Mouse (Mus musculus): ENCODE data around the gene Slc38a10. TPM values are rescaled to one million over a fixed set of nuclear protein-coding genes. Genes with fewer than 3 reads are reported as not detected.

Slc38a10 gene
- polyA plus RNA-seq, 1 experiment from 2014 or later: 99.0 TPM

DNA sequence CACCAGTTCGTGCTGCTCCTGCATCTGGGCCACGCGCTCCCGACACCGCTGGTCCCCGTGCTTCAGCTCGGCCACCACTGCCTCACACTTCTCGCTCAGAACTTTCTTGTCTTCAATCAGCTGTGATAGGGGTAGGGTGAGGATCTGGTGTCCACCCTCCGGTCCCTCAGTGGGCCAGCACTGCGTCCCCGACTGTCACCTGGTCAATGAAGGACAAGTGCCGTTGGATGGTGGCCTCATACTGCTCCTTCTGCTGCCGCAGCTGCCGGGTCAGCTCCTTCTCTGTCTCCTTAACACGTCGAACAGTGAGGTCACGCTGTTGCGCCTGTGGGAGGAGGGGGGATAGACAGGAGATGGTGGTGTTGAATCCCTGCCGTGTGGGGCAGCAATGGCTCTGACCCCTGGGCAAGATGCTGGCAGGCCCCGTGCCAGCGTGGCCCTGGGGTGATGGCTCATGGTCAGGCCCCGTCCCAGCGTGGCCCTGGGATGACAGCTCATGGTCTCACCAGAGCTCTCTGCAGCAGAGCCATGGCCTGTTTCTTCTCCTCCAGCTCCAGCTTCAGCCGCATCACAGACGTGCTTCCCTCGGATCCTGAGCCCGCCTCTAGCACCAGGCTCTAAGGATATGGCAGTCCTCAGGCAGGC lies 80.7 kb downstream of the Slc38a10 start:
- WGBS: 90% methylated on average over 27 of the region's 27 CpGs
- Histone ChIP-seq H3K27me3 (ENCODE audit: insufficient read depth, poor library complexity, severe bottlenecking) (peaks cover 8% of the 10 kb centered on the region; the same call in 1 of the 2 replicates), H3K36me3 (peaks cover 93% of the 10 kb centered on the region)

DNA sequence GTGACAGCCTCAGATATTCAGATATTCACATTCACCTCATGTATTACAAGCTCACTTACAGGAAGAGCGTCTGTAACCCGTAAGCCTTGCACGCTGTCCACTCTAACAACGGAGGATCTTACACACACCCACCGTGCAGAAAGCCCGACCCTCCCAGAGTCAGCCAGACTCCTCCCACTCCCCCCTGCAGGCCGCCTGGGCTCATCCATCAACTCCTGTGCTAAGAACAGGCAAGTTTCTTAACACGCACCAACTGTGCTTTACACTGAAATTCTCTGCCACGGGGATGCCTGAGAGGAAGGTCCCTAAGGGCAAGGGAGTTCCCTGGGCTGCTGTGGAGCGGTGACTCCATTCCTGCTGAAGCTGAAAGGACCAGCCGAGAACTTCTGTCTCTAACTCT lies 81.9 kb downstream of the Slc38a10 start:
- H3K4me1 ChIP-seq: peaks cover 74% of the 10 kb centered on the region

More for the DNA sequence above, 80.7 kb downstream of the Slc38a10 start:
- Histone ChIP-seq H3K27ac (no peak overlapping the region), H3K4me1 (peaks cover 71% of the 10 kb centered on the region), H3K4me3 (no peak overlapping the region), H3K9me3 (no peaks in the 10 kb centered on the region)
- no peak for DNase-seq (ENCODE audit: low spot score)

DNA sequence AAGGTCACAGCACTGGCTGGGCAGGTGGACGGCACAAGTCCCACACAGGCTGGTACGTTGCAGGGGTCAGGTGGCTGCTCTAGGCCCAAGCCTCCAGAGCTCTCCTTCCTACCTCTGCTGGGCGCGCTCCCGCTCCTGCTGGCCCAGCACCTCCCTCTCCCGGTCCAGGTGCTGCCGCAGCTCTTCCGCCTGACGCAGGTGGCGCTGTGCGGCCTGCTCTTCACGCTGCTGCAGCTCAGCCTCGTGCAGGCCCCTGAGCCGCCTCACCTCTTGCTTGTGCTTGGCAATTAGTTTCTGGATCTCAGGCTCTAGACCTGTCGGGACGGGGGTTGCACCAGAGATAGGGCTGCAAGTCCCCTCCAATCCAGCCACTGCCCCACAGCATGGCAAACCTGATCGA lies 83.3 kb downstream of the Slc38a10 start:
- WGBS: 62% methylated on average over 17 of the region's 17 CpGs
- H3K36me3 ChIP-seq: peaks cover 86% of the 10 kb centered on the region
- DNase-seq (ENCODE audit: low spot score): no peak

More for the DNA sequence above, 81.9 kb downstream of the Slc38a10 start:
- WGBS: 39% methylated on average over 11 of the region's 11 CpGs
- H3K36me3 ChIP-seq: peaks cover 92% of the 10 kb centered on the region
- peaks cover 16% of the 10 kb centered on the region for H3K27me3 ChIP-seq (ENCODE audit: insufficient read depth, poor library complexity, severe bottlenecking)
- H3K27ac ChIP-seq: peak overlapping the region; percentile 17; the same call in 1 of the 2 replicates
- no peak for DNase-seq (ENCODE audit: low spot score)
- no peak overlapping the region for H3K4me3 ChIP-seq
- H3K9me3 ChIP-seq: no peaks in the 10 kb centered on the region

GRCm38 (mm10) chr11:120065291-120065690 lies 85.9 kb downstream of the Slc38a10 start:
- peak overlapping the region; percentile 34 for H3K4me3 ChIP-seq
- WGBS: 35% methylated on average over 10 of the region's 10 CpGs
- peak overlapping the region; percentile 67 for H3K27ac ChIP-seq
- peaks cover 61% of the 10 kb centered on the region for H3K36me3 ChIP-seq
- no peaks in the 10 kb centered on the region for H3K9me3 ChIP-seq
- peaks cover 17% of the 10 kb centered on the region for H3K27me3 ChIP-seq (ENCODE audit: insufficient read depth, poor library complexity, severe bottlenecking)
- no peak for DNase-seq (ENCODE audit: low spot score)
- peaks cover 52% of the 10 kb centered on the region for H3K4me1 ChIP-seq

More for the DNA sequence above, 83.3 kb downstream of the Slc38a10 start:
- H3K27ac ChIP-seq: 0 out of 2 replicates have a peak overlapping the region, but pooled peaks have one; percentile 32
- H3K9me3 ChIP-seq: no peaks in the 10 kb centered on the region
- peaks cover 17% of the 10 kb centered on the region for H3K27me3 ChIP-seq (ENCODE audit: insufficient read depth, poor library complexity, severe bottlenecking)
- peaks cover 74% of the 10 kb centered on the region for H3K4me1 ChIP-seq
- no peak overlapping the region for H3K4me3 ChIP-seq

DNA sequence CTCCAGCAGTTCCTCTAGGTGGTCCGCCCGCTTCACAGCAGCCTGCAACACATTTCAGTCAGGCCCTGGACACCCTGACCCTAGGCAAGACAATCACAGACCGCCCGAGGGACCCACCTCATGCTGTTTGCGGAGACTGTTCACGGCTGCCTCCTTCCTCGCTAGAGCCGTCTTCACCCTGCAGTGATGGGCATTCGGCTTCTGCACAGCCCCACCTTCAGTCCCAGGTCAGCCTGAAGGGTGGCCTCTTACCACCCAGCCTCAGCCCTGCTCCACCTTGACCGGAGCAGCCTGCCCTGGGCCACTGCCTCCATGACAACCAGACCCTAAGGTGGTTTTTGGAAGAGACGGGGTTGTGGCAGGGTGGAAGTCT lies 86.5 kb downstream of the Slc38a10 start:
- Histone ChIP-seq H3K9me3 (no peaks in the 10 kb centered on the region), H3K4me3 (no peak overlapping the region; the same call in 1 of the 2 replicates), H3K27ac (no peak overlapping the region), H3K4me1 (peaks cover 47% of the 10 kb centered on the region), H3K27me3 (ENCODE audit: insufficient read depth, poor library complexity, severe bottlenecking) (peaks cover 17% of the 10 kb centered on the region), H3K36me3 (peaks cover 55% of the 10 kb centered on the region)
- no peak for DNase-seq (ENCODE audit: low spot score)
- 91% methylated on average over 11 of the region's 11 CpGs for WGBS

- WGBS: 83% methylated on average over 13 of the region's 13 CpGs
- Histone ChIP-seq H3K27me3 (ENCODE audit: insufficient read depth, poor library complexity, severe bottlenecking) (peaks cover 17% of the 10 kb centered on the region), H3K4me1 (peaks cover 41% of the 10 kb centered on the region), H3K27ac (no peak overlapping the region), H3K36me3 (peaks cover 50% of the 10 kb centered on the region), H3K4me3 (no peak overlapping the region), H3K9me3 (no peaks in the 10 kb centered on the region)
- DNase-seq (ENCODE audit: low spot score): no peak
These were observed 87.0 kb downstream of the Slc38a10 start for GRCm38 (mm10) chr11:120064006-120064667.

DNA sequence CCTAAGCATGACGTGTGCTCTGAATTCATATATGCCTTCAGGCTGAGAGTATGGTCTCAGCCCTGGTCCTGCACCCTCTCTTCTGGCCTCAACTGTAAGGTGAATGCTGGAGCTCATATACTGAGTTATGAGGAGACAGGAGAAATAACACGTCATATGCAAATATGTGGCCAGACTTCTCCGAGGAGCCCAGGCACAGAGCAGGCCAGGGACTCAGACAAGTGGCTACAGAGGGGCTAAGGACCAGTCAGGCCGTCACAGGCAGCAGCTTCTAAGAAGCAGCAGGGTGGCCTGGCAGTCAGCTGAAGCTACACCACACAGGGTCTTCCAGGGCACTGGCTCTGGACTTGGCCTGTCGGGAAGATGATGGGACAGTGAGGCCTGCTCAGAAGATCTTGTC lies 87.8 kb downstream of the Slc38a10 start:
- no peak for DNase-seq (ENCODE audit: low spot score)
- H3K4me1 ChIP-seq: peaks cover 33% of the 10 kb centered on the region
- H3K27me3 ChIP-seq (ENCODE audit: insufficient read depth, poor library complexity, severe bottlenecking): peaks cover 17% of the 10 kb centered on the region
- no peak overlapping the region for H3K4me3 ChIP-seq
- H3K27ac ChIP-seq: no peak overlapping the region
- no peaks in the 10 kb centered on the region for H3K9me3 ChIP-seq
- 80% methylated on average over 5 of the region's 5 CpGs for WGBS
- H3K36me3 ChIP-seq: peaks cover 44% of the 10 kb centered on the region

DNA sequence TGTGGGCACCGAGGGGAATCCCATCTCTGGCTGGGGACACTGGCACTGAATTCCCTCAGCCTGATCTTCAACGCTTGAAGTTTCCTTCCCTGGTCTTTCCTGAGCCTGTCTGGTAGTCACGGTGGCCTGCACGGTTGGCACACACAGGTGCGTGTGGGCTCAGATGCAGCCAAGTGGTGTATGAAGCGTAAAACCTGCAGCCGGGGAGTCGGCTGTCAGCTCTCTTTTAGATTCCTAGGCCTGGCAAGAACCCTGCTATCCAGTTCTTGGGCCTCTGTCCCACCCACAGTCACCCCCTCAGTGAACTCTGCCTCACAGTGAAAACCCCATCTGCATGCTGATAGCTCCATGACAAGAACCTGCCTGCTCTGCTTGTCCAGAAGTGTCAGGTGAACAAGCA lies 90.5 kb downstream of the Slc38a10 start:
- H3K36me3 ChIP-seq: peaks cover 19% of the 10 kb centered on the region
- H3K4me3 ChIP-seq: no peak overlapping the region
- H3K27ac ChIP-seq: no peak overlapping the region
- H3K9me3 ChIP-seq: no peaks in the 10 kb centered on the region
- H3K4me1 ChIP-seq: peaks cover 22% of the 10 kb centered on the region
- WGBS: 82% methylated on average over 8 of the region's 8 CpGs
- no peak for DNase-seq (ENCODE audit: low spot score)
- peaks cover 9% of the 10 kb centered on the region; the same call in 1 of the 2 replicates for H3K27me3 ChIP-seq (ENCODE audit: insufficient read depth, poor library complexity, severe bottlenecking)

DNA sequence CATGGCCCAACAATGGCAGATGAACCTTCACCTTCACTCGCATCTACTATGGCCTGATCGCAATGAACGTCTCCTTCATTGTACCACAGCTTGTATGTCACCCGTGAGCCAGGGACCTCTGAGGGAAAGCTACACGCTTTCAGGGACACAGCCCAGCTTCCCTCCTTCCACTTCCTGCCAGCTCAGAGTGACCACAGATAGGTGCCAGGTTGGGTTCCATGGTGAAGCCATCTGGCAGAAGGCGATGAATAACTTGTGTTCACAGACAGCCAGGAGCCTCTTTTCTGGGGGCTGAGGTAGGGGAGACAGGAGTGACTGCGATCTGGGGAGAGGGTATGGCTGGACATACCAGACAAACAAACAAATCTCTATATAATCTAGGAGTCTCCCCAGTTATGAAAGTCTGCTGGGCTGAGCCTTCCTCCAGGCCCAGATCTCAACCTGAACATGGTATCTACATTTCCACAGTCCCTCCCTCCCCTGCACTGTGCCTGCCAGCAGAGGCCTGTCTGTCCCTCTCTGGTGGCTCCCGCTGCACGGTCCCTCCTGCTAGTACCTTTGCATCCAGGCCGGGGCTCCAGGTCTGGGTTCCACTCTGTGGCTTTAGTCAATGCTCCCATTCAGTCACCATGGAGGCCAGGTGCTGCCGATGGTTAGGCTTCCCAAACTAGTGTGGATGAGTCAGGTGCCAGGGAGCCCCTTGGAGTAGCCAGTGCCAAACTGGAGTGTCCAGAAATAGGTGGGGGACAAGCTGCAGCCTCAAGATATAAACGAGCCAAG lies 95.0 kb downstream of the Slc38a10 start:
- Histone ChIP-seq H3K4me1 (peaks cover 35% of the 10 kb centered on the region), H3K27ac (0 out of 2 replicates have a peak overlapping the region, but pooled peaks have one; percentile 42), H3K4me3 (no peak overlapping the region), H3K27me3 (ENCODE audit: insufficient read depth, poor library complexity, severe bottlenecking) (0 out of 2 replicates have a peak, but pooled peaks cover 3% of the 10 kb centered on the region), H3K9me3 (no peaks in the 10 kb centered on the region), H3K36me3 (no peaks in the 10 kb centered on the region)
- WGBS: 78% methylated on average over 12 of the region's 12 CpGs
- DNase-seq (ENCODE audit: low spot score): no peak

Small RNA genes within 50 kb of the gene (microRNA-seq; reads per million reads assigned to microRNA genes)
- not detected for gene Gm25948

Other genes starting within 250 kb of the Slc38a10 start
- 86.7 and 96.6 TPM in 2 replicates for gene Chmp6, start 237.9 kb downstream of the Slc38a10 start, polyA plus RNA-seq (2016; fragmentation: Nextera tagmentation; extraction: Ambion mirVana)
- gene Baiap2, start 208.6 kb downstream of the Slc38a10 start, polyA plus RNA-seq (2016; fragmentation: Nextera tagmentation; extraction: Ambion mirVana): 11.6 and 13.1 TPM in 2 replicates
- gene Aatk, start 104.2 kb downstream of the Slc38a10 start, polyA plus RNA-seq (2016; fragmentation: Nextera tagmentation; extraction: Ambion mirVana): 0.51 and 0.58 TPM in 2 replicates
- 21.1 and 29.0 TPM in 2 replicates for gene Cep131, start 64.5 kb downstream of the Slc38a10 start, polyA plus RNA-seq (2016; fragmentation: Nextera tagmentation; extraction: Ambion mirVana)
- 21.2 and 23.2 TPM in 2 replicates for gene Tepsin, start 52.6 kb downstream of the Slc38a10 start, polyA plus RNA-seq (2016; fragmentation: Nextera tagmentation; extraction: Ambion mirVana)
- 92.2 and 106 TPM in 2 replicates for gene Ndufaf8, start 52.4 kb downstream of the Slc38a10 start, polyA plus RNA-seq (2016; fragmentation: Nextera tagmentation; extraction: Ambion mirVana)
- gene Bahcc1, start 81.6 kb upstream of the Slc38a10 start, polyA plus RNA-seq (2016; fragmentation: Nextera tagmentation; extraction: Ambion mirVana): 7.7 and 12.9 TPM in 2 replicates
- 1,513 and 2,033 TPM in 2 replicates for gene Actg1, start 197.2 kb upstream of the Slc38a10 start, polyA plus RNA-seq (2016; fragmentation: Nextera tagmentation; extraction: Ambion mirVana)
- 0.25 and 0.49 TPM in 2 replicates for gene Fscn2, start 210.2 kb upstream of the Slc38a10 start, polyA plus RNA-seq (2016; fragmentation: Nextera tagmentation; extraction: Ambion mirVana)
- gene Faap100, start 227.4 kb upstream of the Slc38a10 start, polyA plus RNA-seq (2016; fragmentation: Nextera tagmentation; extraction: Ambion mirVana): 32.5 and 35.9 TPM in 2 replicates

All from heart, embryonic 10.5 days (tissue).